Mouse (Mus musculus) T-helper 2 cell (primary cell): ENCODE measurements around the gene Mfsd7a.
"Not testable (repeated sequence)": the region's sequence is repeated elsewhere in the genome, so short reads cannot be mapped to it uniquely, and the experiment has no call there.

Source experiments
- in situ Hi-C: fragments of 300-600 bp; cut with MboI, MseI; formaldehyde crosslinking; loops from one replicate; pipeline ENCODE4 v1.15.1; 2025; ENCODE audit warnings: high pct_unique_total_duplicates

Mfsd7a gene

DNA sequence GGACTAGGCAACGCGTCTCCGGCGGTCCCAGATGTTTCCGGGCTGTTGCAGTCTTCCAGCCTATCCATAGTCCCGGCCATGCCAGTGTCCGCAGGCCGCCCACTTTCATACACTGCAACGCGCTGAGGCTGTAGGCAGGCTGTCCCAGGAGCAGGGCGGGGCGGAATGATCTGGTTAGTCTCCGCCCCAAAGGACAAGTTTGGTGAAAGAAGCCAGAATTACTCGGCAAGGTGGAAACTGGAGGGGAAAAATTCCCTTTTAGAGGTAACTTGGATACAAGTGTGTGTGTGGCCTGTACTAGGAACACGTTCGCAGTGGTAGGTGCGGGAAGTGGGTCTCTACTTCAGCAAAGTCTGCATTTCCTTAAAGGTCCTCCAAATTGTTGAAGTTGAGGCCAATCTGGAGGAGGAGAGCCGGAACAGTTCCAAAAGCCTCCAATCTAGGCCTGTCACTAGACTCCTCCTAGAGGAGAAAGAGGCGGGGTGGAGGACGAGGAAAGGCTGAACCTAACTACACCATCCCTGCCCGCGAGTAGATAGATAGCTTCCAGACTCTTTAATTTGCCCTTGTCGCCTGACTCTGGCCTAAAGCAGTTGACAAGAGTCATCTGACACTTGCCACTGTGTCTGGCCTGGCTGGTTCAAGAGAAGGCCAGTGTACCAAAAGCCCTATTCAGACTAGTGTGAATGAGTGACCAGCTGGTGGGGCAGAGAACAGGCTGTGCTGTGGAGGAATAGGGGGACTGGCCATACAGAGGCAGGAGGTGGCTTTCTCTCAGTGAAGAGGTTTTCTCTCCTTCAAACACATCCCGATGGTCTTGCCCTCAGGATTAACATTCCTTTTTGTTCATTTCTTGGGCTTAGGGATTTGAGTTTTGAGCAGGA lies at the start of gene Mfsd7a:
Mfsd7a (minus strand) TSS at position 107 of the 884 bp plus-strand sequence.
- in situ Hi-C loops = no loop called here

DNA sequence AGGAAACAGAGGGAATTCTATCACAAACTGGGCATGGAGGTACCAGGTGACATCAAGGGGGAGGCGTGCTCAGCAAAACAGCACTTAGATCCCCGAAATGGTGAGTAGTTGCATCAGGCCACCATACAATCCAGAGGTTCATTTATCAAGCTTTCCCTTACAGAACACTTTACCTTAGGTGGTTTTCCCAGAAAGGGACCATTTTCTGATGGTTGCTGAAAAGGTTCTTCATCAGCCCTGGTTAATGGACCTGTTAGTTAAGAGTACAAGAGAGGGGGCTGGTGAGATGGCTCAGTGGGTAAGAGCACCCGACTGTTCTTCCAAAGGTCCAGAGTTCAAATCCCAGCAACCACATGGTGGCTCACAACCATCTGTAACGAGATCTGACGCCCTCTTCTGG lies 37.5 kb upstream of the Mfsd7a start:
- in situ Hi-C loops = not testable (repeated sequence)

DNA sequence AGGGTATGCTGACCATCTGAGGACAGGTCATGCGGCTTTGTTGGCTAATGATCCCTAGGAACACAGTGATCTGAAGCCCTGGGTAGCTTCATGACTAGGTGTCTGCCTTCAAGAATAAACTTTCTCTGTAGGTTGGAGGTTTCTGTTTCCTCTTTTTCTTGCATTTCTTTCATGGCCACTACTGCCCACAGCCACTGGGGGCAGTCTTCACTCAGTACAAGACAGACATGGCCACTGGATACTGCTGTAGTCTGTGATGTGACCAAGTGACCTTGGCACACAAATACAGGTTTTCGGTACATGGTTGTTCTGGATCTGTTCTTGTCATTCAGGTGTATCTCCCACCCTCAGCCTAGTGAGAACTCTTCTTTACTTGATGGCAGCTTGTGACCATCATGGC lies 36.5 kb upstream of the Mfsd7a start:
- in situ Hi-C loops = no loop called here

DNA sequence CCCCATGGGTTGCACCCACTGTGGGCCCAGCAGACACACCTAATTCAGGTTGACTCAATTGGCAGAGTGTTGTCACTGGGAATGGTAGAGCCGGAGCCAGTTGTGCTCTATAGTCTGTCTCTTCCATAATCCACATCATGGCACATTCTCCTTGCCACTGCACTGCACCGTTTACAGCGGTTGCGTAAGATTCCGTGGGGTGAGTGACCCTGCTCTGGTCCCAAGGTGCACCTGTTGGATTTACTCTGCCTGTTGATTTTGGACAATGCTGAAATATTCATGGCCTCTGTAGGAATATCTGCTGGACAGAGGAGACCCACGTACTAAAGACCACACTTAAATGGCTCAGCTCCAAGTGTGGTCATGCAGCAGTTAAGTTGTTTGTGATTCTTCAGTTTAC lies 34.3 kb upstream of the Mfsd7a start:
- in situ Hi-C loops = no loop called here

DNA sequence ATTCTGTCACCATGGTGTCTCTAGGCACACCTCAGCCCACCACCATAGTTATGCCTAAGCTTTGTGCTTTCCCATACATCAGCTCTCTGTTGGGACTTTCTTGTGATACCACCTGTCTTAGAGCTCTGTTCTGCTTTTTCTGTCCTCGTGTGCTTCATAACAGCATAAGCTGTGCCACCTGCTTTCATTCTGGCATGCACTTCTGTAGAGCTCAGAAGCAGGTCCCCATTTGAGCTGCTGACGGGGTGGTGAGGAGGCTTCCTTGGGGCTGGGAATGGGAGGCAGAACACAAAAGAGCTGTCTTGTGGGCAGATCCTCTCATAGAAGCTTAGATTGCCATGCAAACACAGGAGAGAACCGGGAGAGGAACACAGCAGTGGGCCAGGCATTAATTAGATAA lies 27.3 kb upstream of the Mfsd7a start:
- in situ Hi-C loops = no loop called here

DNA sequence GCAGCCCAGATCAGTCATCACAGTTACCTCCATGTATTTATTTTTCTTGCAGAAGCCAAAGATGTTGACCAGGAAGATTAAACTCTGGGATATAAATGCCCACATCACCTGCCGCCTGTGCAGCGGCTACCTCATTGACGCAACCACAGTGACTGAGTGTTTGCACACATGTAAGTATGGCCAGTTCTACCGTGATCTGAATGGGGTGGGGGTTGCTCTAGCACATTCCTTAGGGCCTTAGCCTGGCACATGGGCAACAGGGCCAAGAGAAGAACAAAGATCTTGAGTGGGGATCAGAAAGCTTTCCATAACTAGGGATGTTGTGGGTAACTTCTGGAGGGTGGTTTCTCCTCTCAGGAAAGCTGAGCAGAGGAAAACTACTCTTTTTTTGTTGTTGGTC lies 25.0 kb upstream of the Mfsd7a start:
- in situ Hi-C loops = loop anchor here (25.0 kb wide), 2 partner anchors 1214 to 1639 kb away; partner anchors contain the start of genes 5430403G16Rik, Gtpbp6 and Zfp605

DNA sequence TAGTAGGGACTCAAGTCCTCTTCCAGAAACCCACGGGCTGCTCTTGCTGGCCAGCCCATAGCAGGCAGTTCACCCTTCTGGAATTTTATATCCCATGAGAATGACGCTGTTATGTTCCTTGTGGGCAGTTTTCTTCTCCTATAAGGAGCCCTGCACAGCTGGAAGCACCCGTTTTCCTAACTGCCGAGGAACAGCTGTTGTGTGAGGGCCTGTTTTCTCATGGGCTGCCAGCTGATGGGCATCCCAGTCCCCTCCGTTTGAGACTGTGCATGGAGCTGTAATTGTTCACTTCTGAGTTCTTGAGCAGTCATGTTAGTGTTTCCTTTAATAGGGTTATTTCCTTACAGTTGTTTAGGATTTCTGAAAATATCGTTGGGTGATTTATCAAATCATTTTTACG lies 20.9 kb upstream of the Mfsd7a start:
- in situ Hi-C loops = loop anchor here (10.0 to 25.0 kb wide), 3 partner anchors 205 to 1643 kb away; partner anchors contain the start of genes 5430403G16Rik, Gtpbp6, Slc26a1 and Zfp605

DNA sequence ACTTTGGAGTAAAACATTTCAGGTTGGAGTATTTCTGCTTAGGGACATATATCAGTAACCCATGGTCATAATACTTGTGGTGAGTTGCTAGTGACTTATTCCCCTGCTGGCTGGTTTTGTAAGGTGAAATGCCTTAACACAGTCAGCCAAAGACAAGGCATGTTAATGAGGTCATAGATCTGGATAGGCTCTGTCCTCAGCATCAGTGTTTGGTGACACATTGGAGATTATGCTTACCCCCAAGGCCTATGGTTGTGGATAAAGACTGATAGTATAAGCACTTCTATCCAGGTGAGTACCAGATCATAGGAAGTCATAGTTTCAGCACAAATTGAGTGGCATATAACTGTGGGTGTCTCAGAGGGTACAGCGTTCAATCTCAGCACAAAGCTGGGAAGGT lies 18.0 kb upstream of the Mfsd7a start:
- in situ Hi-C loops = loop anchor here (10.0 to 25.0 kb wide), 3 partner anchors 208 to 1646 kb away; partner anchors contain the start of genes 5430403G16Rik, Gtpbp6, Slc26a1 and Zfp605

DNA sequence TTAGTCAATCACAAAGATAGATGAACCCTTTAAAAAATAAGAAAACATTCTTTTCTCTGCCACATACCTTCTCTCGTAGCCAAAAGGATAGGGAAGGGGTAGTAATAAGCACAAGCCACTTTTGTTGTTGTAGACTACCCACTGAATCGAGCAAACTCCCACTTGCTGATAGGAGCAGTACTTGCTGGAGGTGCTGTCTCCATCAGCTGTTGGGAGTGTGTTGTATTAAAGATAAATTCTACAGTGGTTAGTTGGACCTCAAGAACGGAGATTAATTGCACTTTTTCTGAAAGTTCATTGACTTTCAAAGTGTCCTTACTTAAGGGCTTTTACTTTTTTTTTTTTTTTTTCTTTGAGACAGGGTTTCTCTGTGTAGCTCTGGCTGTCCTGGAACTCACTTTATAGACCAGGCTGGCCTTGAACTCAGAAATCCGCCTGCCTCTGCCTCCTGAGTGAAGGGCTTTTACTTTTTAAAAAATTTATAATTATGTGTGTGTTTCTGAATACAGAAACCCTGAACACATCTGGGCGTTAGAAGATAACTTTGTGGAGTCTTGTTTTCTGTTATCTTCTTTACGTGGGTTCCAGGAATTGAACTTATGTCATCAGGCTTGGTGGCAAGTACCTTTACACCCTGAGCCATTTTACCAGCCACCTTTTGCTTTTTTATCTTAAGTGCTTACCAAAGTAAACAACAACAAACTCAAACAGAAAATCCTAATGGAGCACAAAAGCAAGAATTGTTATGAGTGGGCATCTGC lies 16.6 kb upstream of the Mfsd7a start:
- in situ Hi-C loops = loop anchor here (10.0 to 25.0 kb wide), 3 partner anchors 209 to 1647 kb away; partner anchors contain the start of genes 5430403G16Rik, Gtpbp6, Slc26a1 and Zfp605

DNA sequence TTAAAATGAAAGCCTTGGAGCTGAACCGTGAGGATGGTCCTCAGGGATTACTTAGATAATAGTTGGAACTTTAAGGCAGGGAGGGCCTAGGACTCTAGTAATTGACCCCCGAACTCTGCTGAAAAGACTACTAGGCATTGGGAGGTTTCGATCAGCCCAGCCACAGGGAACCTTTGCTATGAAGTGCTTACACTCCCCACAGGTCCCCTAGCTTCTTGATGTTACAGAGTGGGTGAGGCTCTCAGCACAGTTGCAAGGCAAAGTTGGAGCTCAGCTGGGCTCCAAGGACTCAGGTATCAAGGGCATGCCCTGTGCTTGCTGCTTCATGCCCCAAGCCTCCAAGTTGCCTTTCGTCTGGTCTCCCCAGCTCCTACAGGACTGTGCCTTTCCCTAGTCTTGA lies 13.8 kb upstream of the Mfsd7a start:
- in situ Hi-C loops = loop anchor here (10.0 to 25.0 kb wide), 3 partner anchors 212 to 1650 kb away; partner anchors contain the start of genes 5430403G16Rik, Gtpbp6, Slc26a1 and Zfp605

DNA sequence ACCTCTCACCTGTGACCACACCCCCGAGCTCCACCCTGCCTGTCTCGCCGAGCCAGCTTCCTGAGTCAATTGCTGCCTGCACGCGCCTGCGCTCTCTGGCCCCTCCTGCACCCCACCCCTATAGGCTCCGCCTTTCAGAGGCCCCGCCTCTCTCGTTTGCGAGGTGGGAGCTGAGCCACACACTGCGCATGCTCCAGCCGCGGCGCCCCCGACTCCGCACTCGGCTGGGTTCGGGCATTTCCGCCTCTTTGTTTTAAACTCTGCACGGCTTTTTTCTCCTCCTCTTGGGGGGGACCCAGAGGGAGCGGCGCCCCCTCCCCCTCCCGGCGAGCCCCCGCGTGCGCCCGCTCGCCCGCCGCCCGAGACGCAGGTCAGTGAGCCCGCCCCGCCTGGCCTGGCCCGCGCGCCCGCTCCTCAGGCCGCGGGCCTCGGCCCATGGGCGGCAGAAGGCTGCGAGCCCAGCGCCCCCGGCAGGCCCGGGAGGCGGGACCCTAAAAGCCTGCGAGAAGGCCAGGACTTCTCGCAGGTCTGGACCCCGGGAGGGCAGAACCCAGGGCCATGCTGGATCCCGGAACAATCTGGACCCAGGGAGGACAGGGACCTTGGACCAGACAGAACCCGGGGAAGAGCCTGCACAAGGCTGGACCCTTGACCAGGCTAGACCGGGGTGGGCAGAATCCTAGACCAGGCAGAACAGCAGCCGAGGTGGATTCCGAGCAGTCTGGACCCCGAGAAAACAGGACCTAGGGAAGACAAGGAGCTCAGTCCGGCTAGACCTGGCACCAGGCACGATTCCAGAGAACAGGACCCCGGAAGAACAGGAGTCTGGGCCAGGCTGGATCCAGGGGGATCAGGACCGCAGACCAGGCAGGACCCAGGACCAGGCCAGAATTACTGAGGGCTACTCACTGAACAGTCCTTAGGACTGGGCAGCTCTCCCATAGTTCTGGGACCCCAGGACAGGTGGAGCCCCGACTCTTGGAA lies 12.7 kb upstream of the Mfsd7a start, which contains the start of gene Pcgf3:
Pcgf3 (plus strand) TSS at position 151 of the 984 bp plus-strand sequence.
- in situ Hi-C loops = loop anchor here (10.0 to 25.0 kb wide), 3 partner anchors 213 to 1651 kb away; partner anchors contain the start of genes 5430403G16Rik, Gtpbp6, Slc26a1 and Zfp605

DNA sequence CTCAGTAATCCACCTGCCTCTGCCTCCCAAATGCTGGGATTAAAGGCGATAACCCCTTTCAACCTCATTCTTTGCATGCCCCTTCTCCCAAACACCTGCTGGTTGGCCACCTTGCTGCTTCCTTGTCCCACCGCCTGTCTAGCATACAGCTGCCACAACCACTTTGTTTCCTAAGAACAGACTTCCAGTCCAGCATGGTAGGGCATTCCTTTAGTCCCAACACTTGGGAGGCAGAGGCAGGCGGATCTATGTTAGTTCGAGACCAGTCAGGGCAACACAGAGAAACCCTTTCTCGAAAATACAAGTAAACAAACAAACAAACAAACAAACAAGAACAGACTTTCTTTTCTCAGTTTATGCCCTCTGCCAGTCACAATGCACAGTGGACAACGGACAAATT lies 11.8 kb upstream of the Mfsd7a start:
- in situ Hi-C loops = loop anchor here (10.0 to 25.0 kb wide), 3 partner anchors 214 to 1652 kb away; partner anchors contain the start of genes 5430403G16Rik, Gtpbp6, Slc26a1 and Zfp605

DNA sequence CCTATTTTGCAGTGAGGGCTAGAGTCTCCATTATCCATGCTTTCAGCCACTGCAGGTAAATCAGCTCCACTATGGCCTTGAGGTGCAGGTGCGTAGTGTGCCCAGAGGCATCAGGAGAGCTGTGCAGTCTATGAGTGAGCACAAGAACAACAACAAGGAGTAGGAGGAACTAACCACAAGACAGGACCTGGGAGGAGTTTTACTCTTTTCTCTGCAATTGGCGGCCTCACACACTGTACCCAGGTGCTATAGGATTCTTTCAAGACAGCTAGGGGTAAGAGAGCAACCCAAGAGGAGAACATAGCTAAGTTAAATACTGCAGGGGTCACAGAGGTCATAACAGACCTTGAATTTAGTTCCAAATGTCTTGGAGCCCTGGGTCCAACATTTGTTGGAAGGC lies 10.0 kb upstream of the Mfsd7a start:
- in situ Hi-C loops = loop anchor here (25.0 kb wide), 2 partner anchors 1229 to 1654 kb away; partner anchors contain the start of genes 5430403G16Rik, Gtpbp6 and Zfp605

DNA sequence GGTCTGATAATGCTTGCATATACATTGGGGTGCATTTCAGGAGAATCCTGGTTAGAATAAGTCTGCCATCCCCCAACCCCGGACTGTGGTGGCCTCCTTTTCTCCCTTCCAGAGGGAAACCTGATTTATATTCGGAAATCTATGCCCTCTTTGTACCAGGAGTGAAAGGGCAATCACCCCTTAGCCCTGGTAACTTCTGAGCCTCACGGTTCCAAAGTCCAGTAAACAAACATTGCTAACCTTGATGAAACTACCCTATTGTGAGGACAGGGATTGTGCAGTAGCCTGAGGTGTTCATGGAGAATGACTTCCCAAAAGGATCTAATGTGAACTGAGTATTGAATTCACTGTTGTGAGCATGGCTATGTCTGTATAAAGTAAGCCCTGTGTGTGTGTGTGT lies 5.4 kb upstream of the Mfsd7a start:
- in situ Hi-C loops = loop anchor here (25.0 kb wide), 2 partner anchors 1233 to 1658 kb away; partner anchors contain the start of genes 5430403G16Rik, Gtpbp6 and Zfp605

DNA sequence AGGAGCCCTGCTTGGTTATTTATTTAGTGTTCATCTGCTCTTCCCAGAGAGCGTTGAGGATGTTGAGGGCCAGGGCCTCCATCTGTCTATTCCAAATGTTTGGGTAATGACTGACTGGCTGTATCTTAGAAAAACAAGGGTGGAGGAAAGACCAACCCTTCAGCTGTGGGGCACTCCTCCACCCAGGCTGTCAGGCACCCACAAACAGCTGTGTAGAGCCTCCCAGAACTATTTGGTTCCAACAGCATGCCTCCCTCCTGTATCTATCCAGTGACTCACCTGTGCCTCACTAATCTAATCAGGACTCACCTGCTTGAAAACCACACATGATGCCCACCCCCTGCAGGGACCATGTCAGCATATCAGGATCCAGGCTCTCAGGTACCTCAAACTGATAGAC lies 3.7 kb upstream of the Mfsd7a start:
- in situ Hi-C loops = loop anchor here (25.0 kb wide), 2 partner anchors 1235 to 1660 kb away; partner anchors contain the start of genes 5430403G16Rik, Gtpbp6 and Zfp605

DNA sequence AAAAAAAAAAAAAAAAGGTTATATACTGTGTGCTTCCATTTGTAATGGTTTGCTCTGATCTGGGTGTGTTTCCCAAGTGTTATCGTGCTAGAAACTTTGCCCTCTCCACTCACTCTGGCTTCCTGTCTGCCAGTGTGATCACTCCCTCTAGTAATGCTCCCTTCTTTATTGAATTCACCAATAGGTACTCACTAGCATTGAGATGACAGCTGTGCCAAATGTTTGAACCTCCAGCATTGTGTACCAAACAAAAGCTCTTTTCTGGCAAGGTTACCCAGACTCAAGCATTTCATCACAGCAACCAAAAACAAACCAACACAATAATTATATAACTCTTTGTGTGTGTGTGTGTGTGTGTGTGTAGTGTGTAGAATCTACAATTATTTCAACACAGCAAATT lies 2.9 kb upstream of the Mfsd7a start:
- in situ Hi-C loops = loop anchor here (25.0 kb wide), 2 partner anchors 1236 to 1661 kb away; partner anchors contain the start of genes 5430403G16Rik, Gtpbp6 and Zfp605

DNA sequence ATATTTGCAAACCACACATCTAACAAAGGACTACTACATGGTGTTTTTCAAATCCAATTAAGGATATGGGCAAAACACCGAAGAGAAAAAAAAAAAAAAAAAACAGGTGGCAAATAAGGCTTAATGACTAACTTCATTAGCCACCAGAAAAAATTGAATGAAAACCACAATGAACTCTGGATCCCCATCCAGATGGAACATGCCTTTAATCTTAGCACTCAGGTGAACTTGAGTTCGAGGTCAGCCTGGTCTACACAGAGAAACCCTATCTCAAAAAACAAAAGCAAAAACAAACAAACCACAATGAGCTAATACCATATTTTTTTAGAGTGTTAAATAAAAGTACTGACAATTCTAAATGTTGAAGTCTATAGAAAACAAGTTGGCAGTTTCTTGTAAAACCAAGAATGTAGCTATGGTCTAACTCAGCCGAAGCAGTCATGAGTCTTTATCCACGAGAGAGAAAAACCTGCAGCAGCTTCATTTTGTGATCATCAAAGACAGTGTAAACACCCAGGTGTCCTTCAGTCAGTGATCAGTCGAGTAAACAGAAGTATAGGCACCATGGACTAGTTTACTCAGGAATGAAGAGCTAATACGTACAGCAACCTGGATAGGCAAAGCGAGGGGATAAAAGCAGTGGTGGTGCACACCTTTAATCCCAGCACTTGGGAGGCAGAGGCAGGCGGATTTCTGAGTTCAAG lies 2.3 kb upstream of the Mfsd7a start:
- in situ Hi-C loops = loop anchor here (25.0 kb wide), 2 partner anchors 1236 to 1661 kb away; partner anchors contain the start of genes 5430403G16Rik, Gtpbp6 and Zfp605

DNA sequence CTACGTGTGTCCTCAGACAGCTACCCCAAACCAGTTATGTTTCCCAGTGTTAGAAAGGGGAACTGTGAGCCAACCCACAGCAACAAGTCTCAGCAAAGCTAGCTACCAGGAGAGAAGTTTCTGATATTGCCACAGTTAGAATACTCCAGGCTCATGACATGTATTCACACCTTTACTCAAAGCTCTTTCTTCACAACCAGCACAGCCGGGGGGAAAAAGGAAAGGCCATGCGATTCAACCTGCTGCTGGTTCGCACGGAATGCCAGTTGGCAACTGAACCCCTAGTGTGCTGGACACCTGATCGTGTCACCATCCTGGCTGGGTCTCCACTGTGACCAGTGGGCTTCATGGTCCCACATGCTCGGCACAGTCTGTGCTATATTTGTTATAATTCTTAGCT lies 834 bp downstream of the Mfsd7a start:
- in situ Hi-C loops = no loop called here

DNA sequence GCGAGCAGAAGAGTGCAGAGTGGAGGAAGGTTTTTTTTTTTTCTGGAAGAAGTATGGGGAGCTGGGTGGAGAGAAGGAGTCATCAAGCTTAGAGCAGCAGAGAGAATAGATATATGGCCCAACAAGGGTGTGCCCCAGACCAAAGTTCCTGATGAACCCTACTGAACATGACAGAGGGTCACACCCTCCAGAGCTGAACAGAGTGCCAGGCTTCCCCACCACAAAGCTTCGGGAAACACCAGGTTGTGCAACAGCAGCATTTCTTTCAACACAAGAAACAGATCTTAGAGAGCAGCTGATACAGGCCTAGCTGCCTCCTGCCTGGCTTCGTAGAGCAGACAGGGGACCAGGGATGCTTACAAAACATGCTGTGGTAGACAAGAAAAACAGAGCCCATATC lies 1.7 kb downstream of the Mfsd7a start:
- in situ Hi-C loops = no loop called here
